Mouse (Mus musculus) liver, adult 2 months (tissue): ENCODE results near the gene Stap2.

Experiments
- CTCF ChIP-seq: fragments of 200-500 bp; IDR thresholded peaks from 2 replicates; pipeline ENCODE4 v1.5.1; 2011; ENCODE audit warnings: low read depth, low read length, control low read depth
- POLR2A ChIP-seq: fragments of 200-500 bp; IDR thresholded peaks from 2 replicates; pipeline ENCODE4 v1.6.1; 2011; ENCODE audit warnings: low read length, control low read depth; ENCODE audit not compliant: insufficient read depth; ENCODE audit errors: extremely low read depth

GRCm38 (mm10) chr17:55967186-55967585 lies 38.2 kb downstream of the Stap2 start:
- TF ChIP-seq POLR2A (no peak), CTCF (no peak)
